Mouse (Mus musculus): ENCODE measurements around the gene Twist2.

The Twist2 gene

GRCm38 (mm10) chr1:91800967-91801843 lies at the start of gene Twist2:
TSS of gene Twist2 (plus strand) at chr1:91801461.
- DNase-seq (ENCODE audit: low read depth): peak; percentile 7

- no peak for DNase-seq (ENCODE audit: low read depth)
Observed at GRCm38 (mm10) chr1:91752931-91753330, 48.3 kb upstream of the Twist2 start.

GRCm38 (mm10) chr1:91755102-91755501 lies 46.2 kb upstream of the Twist2 start:
- DNase-seq (ENCODE audit: low read depth): peak; percentile 51

- DNase-seq (ENCODE audit: low read depth): no peak
Observed at GRCm38 (mm10) chr1:91757292-91757691, 44.0 kb upstream of the Twist2 start.

- no peak for DNase-seq (ENCODE audit: low read depth)
Observed at GRCm38 (mm10) chr1:91758143-91758542, 43.1 kb upstream of the Twist2 start.

- DNase-seq (ENCODE audit: low read depth): no peak
Observed at GRCm38 (mm10) chr1:91758600-91759515, 42.4 kb upstream of the Twist2 start.

- no peak for DNase-seq (ENCODE audit: low read depth)
Observed at GRCm38 (mm10) chr1:91760140-91760986, 40.9 kb upstream of the Twist2 start.

GRCm38 (mm10) chr1:91762528-91763091 lies 38.7 kb upstream of the Twist2 start:
- no peak for DNase-seq (ENCODE audit: low read depth)

- no peak for DNase-seq (ENCODE audit: low read depth)
Observed at GRCm38 (mm10) chr1:91770221-91770624, 31.0 kb upstream of the Twist2 start.

GRCm38 (mm10) chr1:91770676-91771075 lies 30.6 kb upstream of the Twist2 start:
- no peak for DNase-seq (ENCODE audit: low read depth)

- no peak for DNase-seq (ENCODE audit: low read depth)
Observed at GRCm38 (mm10) chr1:91776928-91777327, 24.3 kb upstream of the Twist2 start.

- no peak for DNase-seq (ENCODE audit: low read depth)
Observed at GRCm38 (mm10) chr1:91779819-91780218, 21.4 kb upstream of the Twist2 start.

- DNase-seq (ENCODE audit: low read depth): no peak
Observed at GRCm38 (mm10) chr1:91781182-91781581, 20.1 kb upstream of the Twist2 start.

GRCm38 (mm10) chr1:91784162-91784561 lies 17.1 kb upstream of the Twist2 start:
- no peak for DNase-seq (ENCODE audit: low read depth)

- DNase-seq (ENCODE audit: low read depth): no peak
Observed at GRCm38 (mm10) chr1:91799323-91799722, 1.9 kb upstream of the Twist2 start.

GRCm38 (mm10) chr1:91800348-91800747 lies 913 bp upstream of the Twist2 start:
- no peak for DNase-seq (ENCODE audit: low read depth)

- no peak for DNase-seq (ENCODE audit: low read depth)
Observed at GRCm38 (mm10) chr1:91801844-91802366, 644 bp downstream of the Twist2 start.

GRCm38 (mm10) chr1:91802406-91803121 lies 1.3 kb downstream of the Twist2 start:
- DNase-seq (ENCODE audit: low read depth): no peak

GRCm38 (mm10) chr1:91803416-91803815 lies 2.2 kb downstream of the Twist2 start:
- no peak for DNase-seq (ENCODE audit: low read depth)

- no peak for DNase-seq (ENCODE audit: low read depth)
Observed at GRCm38 (mm10) chr1:91816067-91816466, 14.8 kb downstream of the Twist2 start.

- DNase-seq (ENCODE audit: low read depth): no peak
Observed at GRCm38 (mm10) chr1:91816571-91816970, 15.3 kb downstream of the Twist2 start.
